In the genomic region with DNA sequence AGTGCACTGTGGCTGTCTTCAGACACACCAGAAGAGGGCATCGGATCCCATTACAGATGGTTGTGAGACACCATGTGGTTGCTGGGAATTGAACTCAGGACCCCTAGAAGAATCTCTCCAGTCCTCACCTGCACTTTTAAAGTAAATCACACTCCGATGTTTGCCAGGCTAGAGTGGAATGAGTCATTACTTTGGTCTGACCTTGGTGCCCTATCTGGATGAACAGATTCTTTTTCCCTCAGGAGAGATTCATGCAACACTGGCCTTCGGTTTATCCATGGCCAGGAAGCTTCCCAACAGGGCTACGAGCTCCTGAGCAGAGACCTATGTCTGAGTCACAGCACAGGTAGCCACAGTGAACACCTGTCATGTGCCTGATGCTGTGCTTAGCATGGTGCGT, we compare ENCODE assay signal across 25 mouse cellular contexts. TPM values are rescaled to one million over a fixed set of nuclear protein-coding genes. Genes with fewer than 3 reads are reported as not detected.
"Had no signal": no experiment of that assay in that cellular context is flagged by ENCODE, and none has a peak within 500 bp of the region (broad histone marks: within the 10 kb centered on the region; RNA-seq: fewer than 3 reads in every experiment).

No protein-coding gene starts in this region.

- DNase-seq: cerebellum, adult 9-11 months; cerebellum, postnatal 10 days; cerebellum, postnatal 14 days; cerebellum, postnatal 25 days; cerebellum, postnatal 36 days; embryo, embryonic 11 days; forebrain, postnatal 0 days; gastrocnemius, adult 2 months; gastrocnemius, postnatal 10 days; gastrocnemius, postnatal 14 days; gastrocnemius, postnatal 25 days; gastrocnemius, postnatal 36 days; heart, adult 11 months; heart, adult 18-20 months; heart, adult 2 months had no signal

RNA-seq across cellular contexts. Expression of a gene that starts 18.7 kb away (rescaled TPM):
- total RNA-seq: granulocyte monocyte progenitor cell, adult 5-6 weeks had no signal

RNA-seq across cellular contexts. Expression of a gene that starts 50.8 kb away (rescaled TPM):
- total RNA-seq: common myeloid progenitor, adult 5-6 weeks; gastrocnemius, adult 18-20 months; gastrocnemius, adult 2 months; gastrocnemius, adult 8-10 months; gastrocnemius, postnatal 10 days; gastrocnemius, postnatal 14 days; gastrocnemius, postnatal 25 days; gastrocnemius, postnatal 36 days; gastrocnemius, postnatal 4 days; granulocyte monocyte progenitor cell, adult 5-6 weeks; heart, adult 18-20 months; heart, adult 2 months; heart, adult 8-10 months had no signal
- polyA plus RNA-seq: embryonic facial prominence, embryonic 11.5 days; embryonic facial prominence, embryonic 13.5 days; erythroblast, embryonic 14.5 days; heart, embryonic 10.5 days had no signal
